Mouse (Mus musculus) bone marrow, adult 2 months (tissue): ENCODE measurements at regions not wholly inside any gene's neighbourhood (a gene's known extent, or its start where the extent isn't known, plus 50 kb on each side); places are given as distances from the start of the nearest gene placed in this dataset.

ENCODE experiments used
- CTCF ChIP-seq: fragments of 200-500 bp; IDR thresholded peaks from 2 replicates; pipeline ENCODE4 v1.5.1; 2011; ENCODE audit warnings: low read length, control low read depth; ENCODE audit not compliant: control insufficient read depth, insufficient read depth
- POLR2A ChIP-seq: fragments of 200-500 bp; IDR thresholded peaks from 2 replicates; pipeline ENCODE4 v1.6.1; 2011; ENCODE audit warnings: low read depth, mild to moderate bottlenecking, control low read depth, low read length, borderline replicate concordance; ENCODE audit not compliant: control insufficient read depth

DNA sequence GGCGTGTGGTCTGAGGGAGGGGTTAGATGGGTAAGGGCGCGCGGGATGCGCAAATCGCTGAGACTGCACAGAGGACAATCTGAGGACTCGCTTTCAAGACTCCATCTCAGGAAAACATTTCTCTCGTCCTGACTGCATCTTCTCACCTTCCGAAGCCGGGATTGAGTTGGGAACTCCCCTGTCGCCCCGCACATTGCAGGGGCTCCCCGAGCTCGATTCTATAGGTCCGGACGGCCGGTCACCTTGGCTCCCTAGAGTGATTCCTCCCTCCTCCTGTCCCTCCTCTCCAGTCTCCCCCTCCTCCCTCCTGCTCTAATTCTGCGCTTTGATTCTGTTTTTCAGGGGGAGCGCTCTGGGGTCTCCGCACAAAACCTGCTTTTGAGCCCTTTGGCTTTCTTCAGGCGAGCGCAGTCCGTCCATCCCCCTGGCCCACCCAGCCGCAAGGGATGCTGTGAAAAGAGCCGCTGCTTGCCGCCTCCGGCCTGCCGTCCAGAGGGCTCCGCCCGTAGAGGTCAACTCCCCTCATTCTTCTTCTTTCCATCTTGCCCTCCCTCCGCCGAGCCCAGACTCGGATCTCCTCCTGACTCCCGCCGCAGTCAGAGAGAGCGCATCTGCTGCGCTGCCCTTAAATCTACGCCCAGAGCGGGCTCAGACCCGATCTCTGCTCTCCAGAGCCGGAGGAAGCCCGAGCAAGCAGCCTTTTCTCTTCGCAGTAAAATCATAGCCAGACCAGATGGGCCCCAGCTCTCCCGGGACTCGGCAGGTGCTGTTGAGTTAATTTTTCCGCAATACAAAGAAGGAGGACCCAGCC, 153.8 kb upstream of the Cypt12 start:
- no peak for TF ChIP-seq POLR2A
- TF ChIP-seq CTCF, result no peak
